Mouse (Mus musculus) thymus, postnatal 25 days (tissue): Measurements from ENCODE around the gene Fndc5.

Source experiments
- DNase-seq: peaks from one replicate; pipeline ENCODE4 v3.0.0; 2022

Gene Fndc5

GRCm38 (mm10) chr4:129124652-129125146, 12.1 kb upstream of the Fndc5 start:
- DNase-seq, result no peak

GRCm38 (mm10) chr4:129125736-129126451, 10.9 kb upstream of the Fndc5 start:
- DNase-seq, result no peak

- no peak for DNase-seq
Observed at GRCm38 (mm10) chr4:129128582-129129338, 8.0 kb upstream of the Fndc5 start.

- no peak for DNase-seq
Observed at GRCm38 (mm10) chr4:129129387-129129786, 7.4 kb upstream of the Fndc5 start.

- DNase-seq, result peak; percentile 55
Observed at GRCm38 (mm10) chr4:129130149-129130548, 6.7 kb upstream of the Fndc5 start.

GRCm38 (mm10) chr4:129130755-129131303, 6.0 kb upstream of the Fndc5 start:
- DNase-seq, result peak; percentile 51

GRCm38 (mm10) chr4:129134799-129135585, 1.8 kb upstream of the Fndc5 start:
- peak; percentile 74 for DNase-seq

- DNase-seq, result no peak
Observed at GRCm38 (mm10) chr4:129135637-129136036, 1.2 kb upstream of the Fndc5 start.

- DNase-seq, result no peak
Observed at GRCm38 (mm10) chr4:129136189-129136578, 615 bp upstream of the Fndc5 start.

GRCm38 (mm10) chr4:129137392-129138321, 858 bp downstream of the Fndc5 start:
- DNase-seq, result no peak

- no peak for DNase-seq
Observed at GRCm38 (mm10) chr4:129139642-129140041, 2.8 kb downstream of the Fndc5 start.

- DNase-seq, result no peak
Observed at GRCm38 (mm10) chr4:129140808-129141207, 4.0 kb downstream of the Fndc5 start.

- no peak for DNase-seq
Observed at GRCm38 (mm10) chr4:129141560-129142438, 5.0 kb downstream of the Fndc5 start.

GRCm38 (mm10) chr4:129142439-129143045, 5.7 kb downstream of the Fndc5 start:
- no peak for DNase-seq

- no peak for DNase-seq
Observed at GRCm38 (mm10) chr4:129143509-129143908, 6.7 kb downstream of the Fndc5 start.

- DNase-seq, result no peak
Observed at GRCm38 (mm10) chr4:129144401-129145367, 7.9 kb downstream of the Fndc5 start.

GRCm38 (mm10) chr4:129145411-129145810, 8.6 kb downstream of the Fndc5 start:
- DNase-seq, result no peak

- DNase-seq, result no peak
Observed at GRCm38 (mm10) chr4:129145943-129146342, 9.1 kb downstream of the Fndc5 start.

- no peak for DNase-seq
Observed at GRCm38 (mm10) chr4:129146392-129146791, 9.6 kb downstream of the Fndc5 start.
